Mouse (Mus musculus): ENCODE results near the gene BC052040. TPM values are rescaled to one million over a fixed set of nuclear protein-coding genes. Genes with fewer than 3 reads are reported as not detected.

Gene BC052040
- polyA plus RNA-seq, 1 experiment from 2014 or later: 23.7 TPM

DNA sequence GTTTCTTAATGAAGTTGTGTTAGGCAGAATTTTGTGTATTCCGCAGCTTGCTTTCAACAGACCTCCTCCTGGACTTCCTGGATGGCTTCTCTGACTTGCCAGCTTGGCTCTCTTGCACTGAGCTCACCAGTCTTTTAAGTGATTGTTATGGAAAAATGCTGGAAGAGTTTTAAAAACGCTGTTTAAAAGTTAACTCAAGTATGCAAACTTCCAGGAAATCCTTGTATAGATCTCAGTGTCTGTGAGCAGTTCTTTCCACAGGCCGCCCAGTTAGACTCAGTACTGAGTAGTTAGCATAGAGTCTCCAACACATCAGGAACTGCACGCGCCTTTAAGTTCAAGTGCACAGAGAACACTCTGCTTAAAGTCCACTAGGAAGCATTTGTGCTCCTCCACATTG is 97.3 kb downstream of the BC052040 start:
- WGBS: 81% methylated on average over 5 of the region's 5 CpGs
- H3K4me1 ChIP-seq (replicated peaks): no peaks in the 10 kb centered on the region

DNA sequence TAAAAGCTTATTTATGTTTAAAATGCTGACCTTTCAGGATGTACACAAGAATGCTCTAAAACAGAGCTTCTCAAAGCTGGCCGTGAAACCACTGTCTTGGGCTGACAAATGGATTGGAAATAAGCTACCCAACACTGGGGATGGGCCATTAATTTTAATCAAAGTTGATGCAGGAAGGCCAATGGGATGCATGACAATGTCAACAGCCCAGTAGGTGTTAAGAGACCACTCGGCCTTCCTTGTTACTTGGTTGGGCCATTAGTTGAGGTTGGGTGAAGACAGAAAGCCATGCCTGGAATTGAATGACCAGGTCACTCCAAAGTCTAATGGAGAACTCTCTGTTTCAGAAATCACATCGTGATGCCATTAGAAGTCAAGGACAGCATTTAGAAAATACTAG is 103.7 kb downstream of the BC052040 start:
- no peak for DNase-seq (ENCODE audit: low spot score)
- no peak overlapping the region for H3K27ac ChIP-seq
- H3K27me3 ChIP-seq (ENCODE audit: insufficient read depth, poor library complexity, severe bottlenecking): no peaks in the 10 kb centered on the region
- H3K4me3 ChIP-seq: no peak overlapping the region
- WGBS: 76% methylated on average over 3 of the region's 3 CpGs
- H3K9me3 ChIP-seq: no peaks in the 10 kb centered on the region
- peaks cover 5% of the 10 kb centered on the region for H3K4me1 ChIP-seq (replicated peaks)
- H3K36me3 ChIP-seq: no peaks in the 10 kb centered on the region

More for the DNA sequence above, 97.3 kb downstream of the BC052040 start:
- H3K36me3 ChIP-seq: no peaks in the 10 kb centered on the region
- no peaks in the 10 kb centered on the region for H3K27me3 ChIP-seq (ENCODE audit: insufficient read depth, poor library complexity, severe bottlenecking)
- no peak overlapping the region for H3K27ac ChIP-seq
- no peak overlapping the region for H3K4me3 ChIP-seq
- no peaks in the 10 kb centered on the region for H3K9me3 ChIP-seq
- DNase-seq (ENCODE audit: low spot score): no peak

DNA sequence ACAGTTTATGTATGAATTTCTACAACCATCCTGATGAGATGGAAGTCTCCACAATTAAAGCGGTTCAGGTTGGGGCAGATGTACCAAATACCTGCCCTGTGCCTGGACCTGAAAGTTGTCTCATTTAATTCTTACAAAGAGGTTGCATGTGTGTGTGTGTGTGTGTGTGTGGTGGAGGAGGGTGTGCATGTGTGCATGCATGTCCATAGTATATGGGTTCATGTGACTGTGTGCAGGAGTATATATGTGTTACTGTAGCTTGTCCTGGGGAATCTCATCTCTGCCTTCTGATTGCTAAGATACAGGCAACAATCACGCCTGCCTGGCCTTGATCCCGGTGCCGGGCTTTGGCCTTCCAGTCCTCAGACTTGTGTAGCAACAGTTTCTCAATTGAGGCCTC is 106.1 kb downstream of the BC052040 start:
- no peak for DNase-seq (ENCODE audit: low spot score)
- no peak overlapping the region for H3K4me3 ChIP-seq
- no peak overlapping the region; the same call in 1 of the 2 replicates for H3K27ac ChIP-seq
- H3K9me3 ChIP-seq: no peaks in the 10 kb centered on the region
- no peaks in the 10 kb centered on the region for H3K36me3 ChIP-seq
- no peaks in the 10 kb centered on the region for H3K27me3 ChIP-seq (ENCODE audit: insufficient read depth, poor library complexity, severe bottlenecking)
- WGBS: 88% methylated on average over 4 of the region's 4 CpGs
- peaks cover 5% of the 10 kb centered on the region for H3K4me1 ChIP-seq (replicated peaks)

DNA sequence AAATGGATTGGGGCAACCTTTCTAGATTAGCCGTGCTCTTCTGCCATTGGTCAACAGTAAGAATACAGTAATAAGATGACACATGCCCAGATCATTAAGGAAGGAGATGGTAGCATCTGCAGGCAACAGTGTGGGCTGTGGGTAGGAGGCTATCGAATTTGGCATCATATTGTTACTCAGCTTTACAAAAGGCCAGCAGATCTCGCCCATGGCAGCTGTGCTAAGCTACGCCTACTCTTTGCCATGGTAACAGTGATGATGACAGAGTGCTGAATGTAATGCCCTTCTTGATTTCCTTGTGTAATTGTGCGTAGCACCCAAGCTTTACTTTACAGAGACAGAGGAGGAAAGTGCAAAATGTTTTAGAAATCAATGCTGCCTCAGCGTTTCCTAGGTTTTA is 106.8 kb downstream of the BC052040 start:
- Histone ChIP-seq H3K4me1 (replicated peaks) (peaks cover 5% of the 10 kb centered on the region), H3K27me3 (ENCODE audit: insufficient read depth, poor library complexity, severe bottlenecking) (no peaks in the 10 kb centered on the region), H3K36me3 (no peaks in the 10 kb centered on the region), H3K4me3 (no peak overlapping the region), H3K9me3 (no peaks in the 10 kb centered on the region), H3K27ac (no peak overlapping the region; the same call in 1 of the 2 replicates)
- DNase-seq (ENCODE audit: low spot score): no peak
- 76% methylated on average over 6 of the region's 6 CpGs for WGBS

DNA sequence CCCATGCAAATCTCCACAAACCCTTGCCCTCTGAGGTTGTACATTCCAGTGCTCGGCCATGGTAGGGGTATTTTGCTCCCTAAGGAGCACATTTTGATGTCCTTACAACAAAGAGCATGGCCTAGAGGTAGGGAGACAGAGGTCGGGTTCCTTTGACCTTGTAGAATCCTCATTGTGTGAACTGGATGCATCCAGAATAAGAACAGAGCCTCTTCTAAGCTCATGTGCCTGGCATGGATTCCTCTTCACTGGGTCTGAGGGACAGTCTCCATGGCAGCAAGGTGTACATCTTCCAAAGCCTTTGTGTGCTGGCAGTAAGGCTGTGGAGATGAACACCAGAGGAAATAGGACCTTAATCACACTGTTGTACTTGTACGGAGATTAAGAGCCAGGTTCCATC is 112.3 kb downstream of the BC052040 start:
- peaks cover 5% of the 10 kb centered on the region; the same call in 1 of the 2 replicates for H3K4me1 ChIP-seq (replicated peaks)
- H3K9me3 ChIP-seq: no peaks in the 10 kb centered on the region
- H3K4me3 ChIP-seq: no peak overlapping the region
- no peak overlapping the region for H3K27ac ChIP-seq
- 62% methylated on average over 3 of the region's 3 CpGs for WGBS
- no peaks in the 10 kb centered on the region for H3K27me3 ChIP-seq (ENCODE audit: insufficient read depth, poor library complexity, severe bottlenecking)
- H3K36me3 ChIP-seq: no peaks in the 10 kb centered on the region
- no peak for DNase-seq (ENCODE audit: low spot score)

DNA sequence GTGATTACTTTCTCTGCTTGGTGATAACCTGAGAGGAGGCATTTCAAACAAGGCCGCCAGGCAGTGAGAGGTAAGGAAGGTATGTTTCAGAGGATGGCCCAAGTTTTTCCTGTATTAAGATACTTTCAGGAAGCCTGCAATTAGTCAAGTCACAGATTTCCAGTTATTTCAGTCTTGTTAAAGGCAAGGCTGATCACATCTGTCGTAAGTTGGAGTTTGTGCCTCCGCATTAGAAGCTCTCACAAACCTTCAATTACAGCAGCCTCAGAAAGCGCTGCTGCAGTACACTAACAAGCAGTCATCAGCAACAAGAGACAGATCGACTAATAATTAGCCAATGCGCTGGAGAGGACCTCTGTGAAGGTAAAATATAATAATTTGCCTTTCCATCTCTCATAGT is 112.9 kb downstream of the BC052040 start:
- H3K4me1 ChIP-seq (replicated peaks): peaks cover 5% of the 10 kb centered on the region; the same call in 1 of the 2 replicates
- H3K36me3 ChIP-seq: no peaks in the 10 kb centered on the region
- no peak overlapping the region for H3K4me3 ChIP-seq
- H3K27me3 ChIP-seq (ENCODE audit: insufficient read depth, poor library complexity, severe bottlenecking): no peaks in the 10 kb centered on the region
- WGBS: 93% methylated on average over 6 of the region's 6 CpGs
- H3K27ac ChIP-seq: no peak overlapping the region
- no peaks in the 10 kb centered on the region for H3K9me3 ChIP-seq
- no peak for DNase-seq (ENCODE audit: low spot score)

DNA sequence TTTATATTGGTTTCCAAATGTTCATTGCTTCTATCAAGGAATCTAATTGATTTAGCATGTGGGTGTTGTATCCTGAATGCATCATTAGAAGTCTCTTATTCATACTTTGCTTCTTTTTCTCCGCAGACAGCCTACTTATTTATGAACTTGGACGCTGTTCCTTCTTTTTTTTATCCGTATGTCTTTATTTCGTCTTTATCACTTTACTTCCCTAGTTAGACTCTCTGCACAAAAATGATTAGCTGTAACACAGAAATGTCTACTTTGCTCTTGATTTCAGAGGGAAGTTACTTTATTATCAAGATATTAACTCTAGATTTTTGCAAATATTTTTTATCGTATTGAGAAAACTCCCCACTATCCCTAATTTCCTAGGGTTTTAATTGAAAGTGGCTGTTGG is 117.5 kb downstream of the BC052040 start:
- H3K9me3 ChIP-seq: no peaks in the 10 kb centered on the region
- 93% methylated on average over 5 of the region's 5 CpGs for WGBS
- no peaks in the 10 kb centered on the region for H3K4me1 ChIP-seq (replicated peaks)
- no peaks in the 10 kb centered on the region for H3K27me3 ChIP-seq (ENCODE audit: insufficient read depth, poor library complexity, severe bottlenecking)
- peaks cover 5% of the 10 kb centered on the region; the same call in 1 of the 2 replicates for H3K36me3 ChIP-seq
- no peak for DNase-seq (ENCODE audit: low spot score)
- H3K27ac ChIP-seq: no peak overlapping the region
- H3K4me3 ChIP-seq: no peak overlapping the region

DNA sequence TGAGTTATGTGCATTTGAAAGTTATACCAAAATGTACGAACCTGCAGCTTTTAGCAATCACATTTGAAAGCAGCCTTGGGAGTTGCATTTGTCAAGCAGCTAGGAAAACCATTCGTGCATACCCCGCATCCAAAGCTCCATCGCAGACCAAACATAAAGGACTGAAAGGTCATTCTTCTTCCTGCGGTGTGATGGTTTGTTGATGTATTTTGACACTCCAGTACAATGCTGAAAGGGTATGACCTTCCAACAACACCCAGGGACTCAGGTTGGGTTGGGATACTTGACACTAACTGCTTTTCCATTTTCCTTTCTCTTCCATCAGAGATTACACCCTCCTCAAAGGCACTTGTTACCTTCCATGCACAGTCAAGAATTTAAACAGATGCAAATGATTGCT is 121.1 kb downstream of the BC052040 start:
- Histone ChIP-seq H3K27ac (no peak overlapping the region), H3K36me3 (peaks cover 5% of the 10 kb centered on the region; the same call in 1 of the 2 replicates), H3K4me3 (no peak overlapping the region), H3K27me3 (ENCODE audit: insufficient read depth, poor library complexity, severe bottlenecking) (no peaks in the 10 kb centered on the region), H3K4me1 (replicated peaks) (peaks cover 20% of the 10 kb centered on the region), H3K9me3 (no peaks in the 10 kb centered on the region)
- WGBS: 43% methylated on average over 5 of the region's 5 CpGs
- no peak for DNase-seq (ENCODE audit: low spot score)

DNA sequence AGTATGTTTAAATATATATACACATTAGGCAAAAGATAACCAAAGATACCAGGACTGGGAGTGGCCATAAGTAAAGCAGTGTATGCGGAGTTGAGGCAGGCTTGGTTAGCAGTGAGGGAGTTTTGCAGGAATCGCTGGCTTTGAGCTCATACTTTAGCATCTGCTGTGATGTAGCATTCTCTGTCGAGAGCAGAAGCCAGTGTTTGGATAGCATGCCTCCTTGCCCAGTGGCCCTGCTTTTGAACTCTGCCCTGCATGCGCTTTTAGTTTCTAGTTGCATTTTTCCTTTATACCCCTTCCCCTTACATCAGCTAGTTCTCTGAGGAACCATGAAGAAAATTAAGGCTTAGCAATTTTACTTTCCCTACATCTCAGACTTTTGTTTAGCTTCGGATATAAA is 136.0 kb downstream of the BC052040 start:
- WGBS: 71% methylated on average over 5 of the region's 5 CpGs
- DNase-seq (ENCODE audit: low spot score): no peak

DNA sequence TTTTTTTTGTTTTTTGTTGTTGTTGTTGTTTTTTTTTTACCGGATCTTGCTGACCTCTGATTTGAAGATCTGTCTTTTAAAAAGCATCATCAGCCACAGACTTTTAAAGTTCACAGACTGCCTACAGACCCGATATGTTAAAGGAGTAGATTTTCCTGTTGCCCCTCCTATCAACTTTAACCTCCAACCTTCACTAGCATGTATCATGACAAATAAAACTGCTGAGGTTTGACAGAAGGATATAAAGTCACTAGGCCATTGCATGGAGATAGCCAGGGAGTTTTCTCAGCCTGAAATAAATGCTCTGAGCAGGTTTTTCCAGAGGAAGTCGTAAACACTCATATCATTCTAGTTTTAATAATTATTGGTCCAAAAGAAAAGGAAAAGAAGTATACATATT is 136.5 kb downstream of the BC052040 start:
- H3K4me3 ChIP-seq: no peak overlapping the region
- no peak for DNase-seq (ENCODE audit: low spot score)
- no peaks in the 10 kb centered on the region for H3K27me3 ChIP-seq (ENCODE audit: insufficient read depth, poor library complexity, severe bottlenecking)
- peaks cover 16% of the 10 kb centered on the region for H3K36me3 ChIP-seq
- H3K4me1 ChIP-seq (replicated peaks): peaks cover 15% of the 10 kb centered on the region; the same call in 1 of the 2 replicates
- 86% methylated on average over 3 of the region's 3 CpGs for WGBS
- H3K27ac ChIP-seq: no peak overlapping the region
- peaks cover 9% of the 10 kb centered on the region for H3K9me3 ChIP-seq

More for the DNA sequence above, 136.0 kb downstream of the BC052040 start:
- Histone ChIP-seq H3K36me3 (peaks cover 16% of the 10 kb centered on the region), H3K4me1 (replicated peaks) (peaks cover 10% of the 10 kb centered on the region; the same call in 1 of the 2 replicates), H3K27me3 (ENCODE audit: insufficient read depth, poor library complexity, severe bottlenecking) (no peaks in the 10 kb centered on the region), H3K9me3 (peaks cover 9% of the 10 kb centered on the region), H3K4me3 (no peak overlapping the region), H3K27ac (no peak overlapping the region)

DNA sequence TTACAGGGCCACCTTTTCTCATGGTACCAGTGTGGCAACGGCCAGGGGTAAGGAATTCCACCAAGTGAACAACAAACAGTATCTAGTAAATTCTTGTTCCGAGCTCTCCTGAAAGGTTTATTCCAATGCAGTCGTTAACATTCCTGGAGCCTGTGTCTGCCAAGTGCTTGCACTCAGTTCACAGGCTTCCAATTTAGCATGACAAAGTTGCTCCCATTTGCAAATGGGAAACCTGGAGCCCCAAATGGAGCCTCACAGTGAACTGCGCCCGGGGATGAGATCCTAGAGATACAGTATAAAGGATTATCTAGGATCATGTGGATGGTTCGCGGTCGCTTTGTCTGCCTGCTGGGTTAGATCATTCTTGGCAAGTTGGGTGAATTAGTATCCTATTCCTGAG is 141.9 kb downstream of the BC052040 start:
- H3K27me3 ChIP-seq (ENCODE audit: insufficient read depth, poor library complexity, severe bottlenecking): no peaks in the 10 kb centered on the region
- no peak for DNase-seq (ENCODE audit: low spot score)
- H3K27ac ChIP-seq: peak overlapping the region; percentile 23; the same call in 1 of the 2 replicates
- WGBS: 21% methylated on average over 8 of the region's 8 CpGs
- H3K9me3 ChIP-seq: peaks cover 9% of the 10 kb centered on the region
- H3K36me3 ChIP-seq: peaks cover 22% of the 10 kb centered on the region
- peaks cover 42% of the 10 kb centered on the region for H3K4me1 ChIP-seq (replicated peaks)
- H3K4me3 ChIP-seq: no peak overlapping the region

DNA sequence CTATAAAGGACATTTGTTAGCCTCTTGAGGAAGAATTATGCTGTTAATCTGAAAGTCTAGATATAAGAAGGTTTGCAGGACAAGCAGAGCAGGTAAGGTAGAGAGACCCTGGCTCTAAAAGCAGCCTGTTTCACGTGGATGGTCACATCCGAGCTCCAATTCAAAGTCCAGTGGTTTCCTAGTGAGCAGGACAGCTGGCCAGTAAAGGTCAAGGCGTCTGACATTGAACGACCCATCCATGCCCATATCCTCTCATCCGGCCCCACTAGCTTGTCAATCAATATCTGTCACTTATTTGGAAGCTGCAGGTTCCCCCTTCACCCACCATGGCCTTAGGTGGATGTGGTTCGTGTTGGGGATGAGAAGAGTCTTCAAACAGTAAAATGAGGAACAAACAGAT is 142.7 kb downstream of the BC052040 start:
- Histone ChIP-seq H3K4me3 (no peak overlapping the region), H3K27me3 (ENCODE audit: insufficient read depth, poor library complexity, severe bottlenecking) (no peaks in the 10 kb centered on the region), H3K4me1 (replicated peaks) (peaks cover 42% of the 10 kb centered on the region), H3K9me3 (peaks cover 9% of the 10 kb centered on the region), H3K36me3 (peaks cover 22% of the 10 kb centered on the region), H3K27ac (no peak overlapping the region)
- WGBS: 43% methylated on average over 6 of the region's 6 CpGs
- no peak for DNase-seq (ENCODE audit: low spot score)

DNA sequence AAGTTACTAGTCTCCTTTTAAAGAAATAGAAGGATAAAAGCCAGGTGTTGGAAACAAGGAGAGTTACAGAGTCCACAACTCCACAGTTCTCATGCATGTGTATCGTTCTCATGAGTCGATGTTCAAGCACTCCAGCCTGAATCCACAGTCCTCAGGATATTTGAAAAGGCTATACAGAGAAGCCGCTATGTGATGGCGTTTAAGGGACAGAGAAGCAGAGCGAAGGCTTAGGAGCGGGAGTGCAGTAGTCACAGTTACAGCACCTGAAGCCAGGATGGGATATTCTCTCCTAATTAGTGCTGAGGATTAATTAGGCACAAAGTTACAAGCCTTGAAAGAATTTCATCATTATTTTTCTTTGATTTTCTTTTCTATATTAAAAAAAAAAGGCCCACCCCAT is 143.2 kb downstream of the BC052040 start:
- 88% methylated on average over 6 of the region's 6 CpGs for WGBS
- H3K9me3 ChIP-seq: peaks cover 9% of the 10 kb centered on the region
- H3K27ac ChIP-seq: no peak overlapping the region
- no peak for DNase-seq (ENCODE audit: low spot score)
- peaks cover 20% of the 10 kb centered on the region for H3K36me3 ChIP-seq
- no peaks in the 10 kb centered on the region for H3K27me3 ChIP-seq (ENCODE audit: insufficient read depth, poor library complexity, severe bottlenecking)
- H3K4me3 ChIP-seq: no peak overlapping the region
- peaks cover 42% of the 10 kb centered on the region for H3K4me1 ChIP-seq (replicated peaks)

DNA sequence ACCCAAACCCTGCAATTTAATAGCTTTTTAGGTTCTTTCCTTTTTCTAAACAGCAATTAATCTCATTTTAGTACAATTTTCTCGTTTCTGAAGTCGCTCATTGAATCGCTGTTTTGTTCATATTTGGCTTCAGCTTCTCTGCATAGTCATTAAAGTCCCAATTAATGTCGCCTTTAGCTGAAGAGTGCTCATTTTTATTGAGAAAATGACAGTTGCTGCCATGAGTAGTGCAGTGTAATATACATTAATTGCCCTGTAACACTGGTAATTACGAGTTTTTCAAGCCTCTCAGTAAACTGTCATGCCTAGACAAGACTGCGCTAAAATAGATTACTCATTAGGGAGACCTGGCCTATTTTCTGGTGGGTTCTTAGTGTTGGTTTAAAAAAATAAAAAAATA is 144.0 kb downstream of the BC052040 start:
- 87% methylated on average over 6 of the region's 6 CpGs for WGBS
- DNase-seq (ENCODE audit: low spot score): no peak
- Histone ChIP-seq H3K27me3 (ENCODE audit: insufficient read depth, poor library complexity, severe bottlenecking) (no peaks in the 10 kb centered on the region), H3K27ac (no peak overlapping the region), H3K36me3 (peaks cover 14% of the 10 kb centered on the region), H3K4me3 (no peak overlapping the region), H3K9me3 (peaks cover 6% of the 10 kb centered on the region), H3K4me1 (replicated peaks) (peaks cover 42% of the 10 kb centered on the region)

All from hindbrain, embryonic 10.5 days (tissue).